Mouse (Mus musculus) bone marrow macrophage, adult 2 months (primary cell): ENCODE measurements around the gene Hspa1b.

Source experiments
- CTCF ChIP-seq: IDR thresholded peaks from 2 replicates; pipeline ENCODE4 v1.5.1; 2012; ENCODE audit warnings: low read depth, mild to moderate bottlenecking, low read length, moderate library complexity
- POLR2A ChIP-seq: IDR thresholded peaks from 2 replicates; pipeline ENCODE4 v1.6.1; 2012; ENCODE audit warnings: mild to moderate bottlenecking, low read depth, low read length, borderline replicate concordance

DNA sequence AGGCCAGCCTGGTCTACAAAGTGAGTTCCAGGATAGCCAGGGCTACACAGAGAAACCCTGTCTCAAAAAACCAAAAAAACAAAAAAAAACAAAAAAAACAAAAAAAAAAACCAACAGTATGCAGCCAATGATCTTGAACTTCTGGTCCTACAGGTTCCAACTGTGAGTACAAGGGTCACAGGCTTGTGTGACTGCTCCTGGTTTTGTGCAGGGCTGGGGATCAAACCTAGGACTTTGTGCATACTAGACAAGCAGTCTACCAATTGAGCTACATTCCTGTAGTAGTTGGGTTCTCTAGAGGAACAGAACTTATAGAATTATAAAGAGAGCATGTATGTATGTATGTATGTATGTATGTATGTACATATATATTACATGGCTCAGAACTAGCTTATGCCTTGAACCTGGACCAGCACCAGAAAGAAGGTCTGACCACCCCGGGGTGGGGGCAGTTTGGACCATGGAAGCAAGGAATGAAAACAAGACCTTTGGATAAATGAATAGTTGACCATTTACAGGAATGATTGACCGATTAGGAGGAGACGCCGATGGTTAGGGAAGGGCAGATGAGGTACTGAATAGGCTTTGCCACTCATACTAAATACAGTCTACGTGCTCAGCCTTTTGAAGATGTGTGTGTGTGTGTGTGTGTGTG lies 12.4 kb downstream of the Hspa1b start:
- no peak for TF ChIP-seq CTCF
- no peak for TF ChIP-seq POLR2A
